Mouse (Mus musculus) lung, adult 18-20 months (tissue): ENCODE data around the gene Smcr8.

Source experiments
- DNase-seq, 2 experiments: peaks; one replicate each; pipeline ENCODE4 v3.0.0; 2022; ENCODE audit warnings: mixed read lengths in 2 of 2

Gene Smcr8

DNA sequence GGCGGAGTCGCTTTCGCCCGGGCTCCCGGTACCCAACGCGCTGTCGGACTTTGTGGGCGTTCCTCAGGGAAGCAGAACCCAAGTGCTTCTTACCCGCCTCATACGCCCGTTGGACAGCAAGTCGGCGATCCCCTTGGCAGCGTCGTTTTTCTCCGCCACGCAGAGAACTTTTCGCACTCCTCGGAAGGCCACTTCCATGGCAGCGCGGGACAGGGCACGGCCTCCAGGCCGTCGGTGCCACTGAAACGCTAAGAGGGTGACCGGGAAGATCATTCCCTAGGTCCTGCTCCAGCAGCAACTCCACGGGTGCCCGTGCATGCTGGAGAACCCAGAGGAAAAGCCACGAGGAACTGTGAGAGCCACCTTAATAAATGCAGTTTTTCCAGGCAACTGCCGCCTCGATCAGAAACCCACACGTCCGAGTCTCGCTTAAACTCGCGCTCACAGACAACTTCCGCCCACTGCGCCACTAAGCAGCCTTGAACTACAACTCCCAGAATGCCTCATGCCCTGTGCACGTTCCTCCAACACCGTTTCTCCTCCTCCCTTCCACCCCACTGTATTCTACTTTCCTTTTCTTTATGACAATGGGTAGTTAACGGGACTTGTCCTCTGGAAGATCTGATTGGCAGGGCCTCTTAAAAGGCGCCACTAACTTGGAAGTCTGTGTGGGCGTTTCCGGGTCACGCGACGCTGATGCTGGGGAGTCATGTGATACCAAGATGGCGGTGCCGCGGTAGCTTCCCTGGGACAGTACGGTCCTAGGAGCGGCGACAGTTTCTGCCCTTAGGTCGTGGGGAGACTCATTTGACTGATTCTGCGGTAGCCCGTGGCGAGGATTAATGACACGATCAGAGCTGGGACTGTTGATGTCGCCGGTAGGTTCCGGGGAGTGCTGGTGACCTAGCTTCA lies at the start of gene Smcr8, which contains the start of gene Top3a:
Gene Smcr8, plus strand, starts transcription at position 696 of the 912 bp plus-strand sequence.
Gene Top3a, minus strand, starts transcription at position 537 of the 912 bp plus-strand sequence.
- DNase-seq: peak; percentile 88 to 91

- DNase-seq: peak; percentile 96 to 97
Observed at GRCm38 (mm10) chr11:60728260-60728761, 49.0 kb upstream of the Smcr8 start, which contains the start of gene Mief2. Gene Mief2 (plus strand): TSS chr11:60728398.

GRCm38 (mm10) chr11:60729217-60729641 lies 48.1 kb upstream of the Smcr8 start:
- peak; percentile 78 to 82 for DNase-seq

DNA sequence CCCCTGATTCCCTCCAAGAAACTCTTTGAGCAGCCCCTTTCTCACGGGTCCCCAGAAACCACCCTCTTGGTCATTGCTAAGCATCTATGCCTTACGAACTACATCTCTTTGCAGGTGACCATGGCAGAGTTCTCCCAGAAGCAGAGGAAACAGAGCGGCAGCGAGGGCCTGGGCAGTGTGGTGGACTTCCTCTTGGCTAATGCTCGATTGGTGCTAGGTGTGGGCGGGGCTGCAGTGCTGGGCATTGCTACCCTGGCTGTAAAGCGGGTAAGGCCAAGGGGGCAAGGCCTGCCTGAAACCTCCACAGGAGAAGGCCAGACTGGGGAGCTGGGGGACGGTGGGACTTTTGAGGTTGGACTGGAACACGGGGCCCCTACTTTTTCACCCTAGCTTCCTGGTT lies 47.2 kb upstream of the Smcr8 start:
- peak; percentile 48 to 59 for DNase-seq

DNA sequence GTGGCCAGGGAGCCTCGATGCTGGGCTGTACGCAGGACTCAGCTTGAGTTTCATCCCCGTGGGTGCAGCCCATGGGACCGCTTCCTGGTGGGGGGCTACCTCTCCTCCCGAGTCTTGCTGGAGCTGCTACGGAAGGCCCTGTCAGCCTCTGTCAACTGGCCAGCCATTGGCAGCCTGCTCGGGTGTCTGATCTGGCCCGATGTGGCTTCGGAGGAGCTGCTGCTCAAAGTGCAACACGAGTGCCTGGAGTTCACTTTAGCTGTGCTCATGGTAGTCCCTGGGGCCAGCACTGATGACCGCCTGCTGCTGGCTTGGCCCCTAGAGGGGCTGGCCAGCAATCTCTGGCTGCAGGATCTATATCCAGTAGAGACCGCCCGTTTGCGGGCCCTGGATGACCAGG lies 46.1 kb upstream of the Smcr8 start:
- DNase-seq: no peak

DNA sequence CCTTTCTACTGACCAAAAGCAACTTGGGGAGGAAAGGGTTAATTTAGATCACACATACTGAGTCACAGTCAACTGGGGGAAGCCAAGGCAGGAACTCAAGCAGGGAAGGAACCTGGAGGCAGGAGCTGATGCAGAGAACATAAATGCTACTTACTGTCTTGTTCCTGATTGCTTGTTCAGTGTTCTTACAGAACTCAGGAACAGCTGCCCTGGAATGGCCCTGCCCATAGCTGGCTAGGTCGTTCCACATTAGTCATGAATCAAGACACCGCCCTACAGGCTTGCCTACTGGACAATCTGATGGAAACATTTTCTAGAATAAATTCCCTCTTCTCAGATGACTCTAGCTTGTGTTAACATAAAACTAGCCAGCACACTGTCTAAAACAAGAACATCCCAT lies 43.1 kb upstream of the Smcr8 start:
- no peak for DNase-seq

DNA sequence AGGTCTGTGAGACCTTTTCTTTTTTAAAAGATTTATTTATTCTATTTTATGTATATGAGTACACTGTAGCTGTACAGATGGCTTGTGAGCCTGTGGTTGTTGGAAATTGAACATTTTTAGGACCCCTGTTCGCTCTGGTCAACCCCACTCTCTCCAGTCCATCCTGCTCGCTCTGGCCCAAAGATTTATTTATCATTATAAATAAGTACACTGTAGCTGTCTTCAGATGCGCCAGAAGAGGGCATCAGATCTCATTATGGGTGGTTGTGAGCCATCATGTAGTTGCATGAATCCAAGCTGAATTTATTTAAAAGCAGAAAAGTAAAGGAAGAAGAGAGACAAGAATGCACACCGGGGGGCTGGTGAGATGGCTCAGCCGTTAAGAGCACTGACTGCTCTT lies 42.1 kb upstream of the Smcr8 start:
- no peak for DNase-seq

DNA sequence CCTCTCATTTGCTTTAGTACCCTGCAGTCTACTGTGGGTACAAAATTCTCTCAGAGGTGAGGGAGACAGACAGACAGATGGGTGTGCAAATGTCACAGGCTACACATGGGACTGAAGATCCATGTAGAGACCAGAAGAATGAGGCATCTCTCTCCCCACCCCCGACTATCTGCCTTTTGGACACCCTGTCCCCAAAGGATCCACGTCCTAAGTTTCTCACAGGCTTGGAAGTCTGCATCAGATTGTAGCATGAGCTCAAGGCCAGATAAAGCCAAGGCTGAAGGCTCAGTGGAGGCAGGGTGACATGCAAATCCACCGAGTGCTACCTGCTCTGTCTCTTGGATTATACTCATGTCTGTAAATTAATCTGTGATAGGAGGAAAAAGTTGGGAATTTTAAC lies 40.8 kb upstream of the Smcr8 start:
- no peak for DNase-seq

DNA sequence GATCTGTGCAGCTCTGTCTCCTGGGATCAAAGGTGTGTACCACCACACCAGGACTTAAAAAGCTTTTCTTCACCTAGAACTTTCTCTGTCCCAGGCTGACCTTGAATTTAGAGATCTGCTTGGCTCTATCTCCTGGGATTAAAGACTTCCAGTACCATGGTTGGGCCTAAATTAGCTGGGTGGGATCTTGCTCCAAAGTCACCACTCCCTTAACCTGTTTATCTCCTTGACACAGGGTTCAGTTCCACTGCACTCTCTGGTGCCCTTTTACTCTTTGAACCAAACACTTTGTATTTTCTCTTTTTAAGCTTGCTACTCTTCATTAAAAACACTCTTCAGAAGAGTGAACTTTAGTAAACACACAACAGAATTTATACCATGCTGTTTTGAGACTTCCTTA lies 39.9 kb upstream of the Smcr8 start:
- no peak for DNase-seq

- DNase-seq: no peak
Observed at GRCm38 (mm10) chr11:60740321-60740720, 37.0 kb upstream of the Smcr8 start.

- DNase-seq: no peak
Observed at GRCm38 (mm10) chr11:60755570-60755969, 21.8 kb upstream of the Smcr8 start.

- DNase-seq: no peak
Observed at GRCm38 (mm10) chr11:60761681-60762080, 15.6 kb upstream of the Smcr8 start.

- DNase-seq: no peak
Observed at GRCm38 (mm10) chr11:60766969-60767368, 10.4 kb upstream of the Smcr8 start.

DNA sequence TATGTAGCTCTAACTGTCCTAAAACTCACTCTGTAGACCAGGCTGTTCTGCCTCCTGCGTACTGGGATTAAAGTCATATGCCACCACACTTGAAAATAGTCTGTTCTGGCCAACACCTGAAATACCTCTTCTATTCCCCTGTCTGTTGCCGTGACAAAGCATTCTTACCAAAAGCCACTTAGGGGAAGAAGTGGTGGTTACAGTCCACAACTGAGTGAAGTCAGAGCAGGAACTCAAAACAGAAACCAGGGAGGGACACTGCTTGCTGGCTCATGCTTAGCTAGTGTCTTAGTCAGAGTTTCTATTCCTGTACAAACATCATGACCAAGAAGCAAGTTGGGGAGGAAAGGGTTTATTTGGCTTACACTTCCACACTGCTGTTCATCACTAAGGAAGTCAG lies 8.0 kb upstream of the Smcr8 start:
- DNase-seq: peak in 1 of 2 experiments; percentile 42

DNA sequence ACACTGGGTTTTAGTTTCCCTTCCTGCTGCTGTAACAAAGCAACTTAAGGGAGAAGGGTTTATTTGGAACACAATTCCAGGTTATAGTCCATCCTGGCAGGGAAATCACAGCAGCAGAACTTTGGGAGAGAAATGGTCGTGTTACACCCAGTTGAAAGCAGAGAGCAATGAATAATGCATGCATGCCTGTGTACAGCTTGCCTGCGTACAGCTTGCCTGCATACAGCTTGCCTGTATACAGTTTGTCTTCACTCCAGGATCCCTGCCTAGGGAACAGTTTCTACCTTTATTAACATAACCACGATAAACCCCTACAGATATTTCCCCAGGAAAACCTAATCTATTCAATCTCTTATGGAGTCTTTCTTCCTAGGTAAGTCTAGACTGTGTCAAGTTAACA lies 6.5 kb upstream of the Smcr8 start:
- DNase-seq: no peak

DNA sequence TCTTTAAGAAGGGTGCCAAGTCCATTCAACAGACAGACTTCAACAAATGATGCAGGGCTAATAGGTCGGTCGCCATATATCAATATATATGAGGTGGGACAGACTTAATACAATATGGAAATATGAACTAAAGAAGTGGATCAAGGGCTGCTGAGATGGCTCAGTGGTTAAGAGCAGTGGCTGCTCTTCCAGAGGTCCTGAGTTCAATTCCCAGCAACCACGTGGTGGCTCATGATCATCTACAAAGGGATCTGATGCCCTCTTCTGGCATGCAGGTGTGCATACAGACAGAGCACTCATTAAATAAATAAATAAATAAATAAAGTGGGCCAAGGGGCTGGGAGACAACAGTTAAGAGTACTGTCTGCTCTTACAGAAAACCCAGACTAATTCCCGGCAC lies 5.2 kb upstream of the Smcr8 start:
- DNase-seq: no peak

DNA sequence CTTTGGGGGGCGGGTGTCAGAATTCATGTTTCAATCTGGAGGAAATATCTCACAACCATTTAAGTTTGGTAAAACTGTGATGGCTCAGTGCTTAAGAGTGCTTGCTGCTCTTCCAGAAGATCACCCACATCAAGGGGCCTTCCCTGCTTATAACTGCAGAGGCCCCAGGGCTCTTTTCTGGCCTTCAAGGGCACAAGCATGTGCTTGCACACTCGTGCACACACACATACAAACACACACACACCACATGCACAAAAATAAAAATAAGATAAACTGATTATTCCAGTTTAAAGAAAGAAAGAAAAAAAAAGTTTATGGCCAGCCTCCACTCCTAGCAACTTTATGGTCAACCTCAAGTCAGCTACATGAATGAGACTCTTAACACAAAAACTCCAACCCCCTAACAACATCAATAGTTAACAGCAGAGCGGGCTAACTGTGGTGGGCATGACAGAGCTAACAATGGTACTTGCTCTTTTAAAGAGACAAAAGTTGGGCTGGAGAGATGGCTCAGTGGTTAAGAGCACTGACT lies 3.1 kb upstream of the Smcr8 start:
- DNase-seq: no peak

DNA sequence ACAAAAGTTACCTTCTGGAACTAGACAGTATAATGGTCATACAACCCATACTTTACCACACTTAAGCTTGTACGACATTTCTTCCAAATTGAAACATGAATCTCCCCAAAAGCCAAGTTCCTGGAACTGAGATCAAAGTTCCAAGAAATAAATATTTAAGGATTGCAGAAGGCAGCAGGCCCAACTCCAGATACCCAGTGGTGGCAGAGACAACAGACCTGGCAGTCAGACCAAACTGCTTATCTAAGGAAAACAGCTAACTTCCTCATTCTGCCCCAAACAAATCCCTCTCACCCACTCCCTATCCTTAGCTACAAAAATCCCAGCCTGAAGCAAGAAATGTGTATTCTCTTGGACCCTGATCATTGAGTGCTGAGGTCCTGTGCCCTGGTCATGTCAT lies 2.5 kb upstream of the Smcr8 start:
- DNase-seq: no peak

DNA sequence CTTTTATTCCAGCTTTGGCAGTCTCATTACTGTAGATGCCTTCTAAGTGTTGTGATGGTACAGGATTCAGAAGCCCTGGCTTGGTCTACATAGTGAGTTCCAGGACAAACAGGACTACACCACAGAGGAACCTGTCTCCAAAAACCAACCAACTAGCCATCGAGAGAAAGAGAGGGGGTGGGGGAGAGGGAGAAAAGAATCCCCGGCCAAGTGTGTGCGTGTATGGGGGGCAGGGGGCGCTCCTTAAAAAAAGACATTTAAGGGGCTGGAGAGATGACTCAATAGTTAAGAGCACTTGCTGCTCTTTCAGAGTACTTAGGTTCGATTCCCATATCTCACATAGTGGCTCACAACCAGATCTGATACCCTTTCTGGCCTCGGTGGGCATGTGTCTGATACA lies 1.7 kb upstream of the Smcr8 start:
- no peak for DNase-seq

GRCm38 (mm10) chr11:60776107-60776828 lies 1.1 kb upstream of the Smcr8 start:
- no peak for DNase-seq

DNA sequence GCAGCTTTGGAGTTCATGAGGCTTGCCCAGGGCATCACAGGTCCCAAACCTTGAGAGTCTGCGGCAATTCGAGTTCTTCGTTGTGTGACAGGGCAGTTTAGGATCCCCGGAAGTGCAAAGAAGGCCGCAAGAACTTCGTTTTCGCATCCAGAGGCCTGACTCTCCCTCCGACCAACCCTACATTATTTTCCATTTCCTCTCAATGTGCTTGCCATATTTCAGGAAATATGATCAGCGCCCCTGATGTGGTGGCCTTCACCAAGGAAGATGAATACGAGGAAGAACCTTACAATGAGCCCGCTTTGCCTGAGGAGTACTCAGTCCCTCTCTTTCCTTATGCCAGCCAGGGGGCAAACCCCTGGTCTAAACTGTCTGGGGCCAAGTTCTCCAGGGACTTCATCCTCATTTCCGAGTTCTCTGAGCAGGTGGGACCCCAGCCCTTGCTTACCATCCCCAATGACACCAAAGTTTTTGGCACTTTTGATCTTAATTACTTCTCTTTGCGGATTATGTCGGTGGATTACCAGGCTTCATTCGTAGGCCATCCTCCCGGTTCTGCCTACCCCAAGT lies 562 bp downstream of the Smcr8 start:
- no peak for DNase-seq

DNA sequence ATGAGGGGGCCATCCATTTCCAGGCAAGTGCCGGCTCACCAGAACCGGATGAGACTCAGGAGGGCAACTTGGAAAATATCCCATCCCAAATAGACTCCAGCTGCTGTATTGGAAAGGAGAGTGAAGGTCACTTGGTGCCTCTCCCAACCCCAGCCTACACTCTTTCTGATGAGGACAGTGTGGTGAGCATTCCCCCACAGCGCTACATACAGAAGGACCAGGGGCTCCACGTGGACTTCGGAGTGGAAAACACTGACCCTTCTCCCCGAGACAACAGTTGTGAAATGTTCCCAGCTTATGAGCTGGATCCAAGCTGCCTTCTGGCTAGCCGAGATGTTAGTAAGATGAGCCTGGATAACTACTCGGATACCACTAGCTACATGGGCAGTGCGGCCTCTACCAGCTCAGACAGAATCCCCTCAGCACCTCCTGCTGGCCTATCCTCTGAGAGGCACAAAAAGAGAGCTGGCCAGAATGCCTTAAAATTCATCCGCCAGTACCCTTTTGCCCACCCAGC lies 2.4 kb downstream of the Smcr8 start:
- no peak for DNase-seq
